Mouse (Mus musculus) liver, postnatal 0 days (tissue): ENCODE results near the gene Dnmt3c. TPM values are rescaled to one million over a fixed set of nuclear protein-coding genes. Genes with fewer than 3 reads are reported as not detected.

Experiments used
- ATAC-seq: fragments of 200-750 bp; cut with Nextera tagmentation; 2 replicates; pipeline ENCODE4 v1.8.0; 2017; ENCODE audit warnings: mild to moderate bottlenecking, moderate library complexity
- DNase-seq: peaks from one replicate; pipeline ENCODE4 v3.0.0-alpha.2; 2016
- H3K27ac ChIP-seq: fragments of 300-500 bp; sonication (generic); 2 replicates; pipeline ENCODE4 v1.5.1; 2014; ENCODE audit warnings: antibody characterized with exemption, moderate library complexity, mild to moderate bottlenecking, low read depth
- H3K27me3 ChIP-seq: fragments of 300-500 bp; sonication (generic); 2 replicates; pipeline ENCODE4 v1.6.1; 2014; ENCODE audit warnings: low read length, control low read depth, mixed read lengths; ENCODE audit not compliant: insufficient read depth
- H3K36me3 ChIP-seq: fragments of 300-500 bp; sonication (generic); replicated peaks from 2 replicates; pipeline ENCODE4 v1.6.1; 2014; ENCODE audit warnings: mild to moderate bottlenecking, control low read depth, low read length, moderate library complexity, mixed read lengths; ENCODE audit not compliant: insufficient read depth
- H3K4me1 ChIP-seq: fragments of 300-500 bp; sonication (generic); 2 replicates; pipeline ENCODE4 v1.6.1; 2014; ENCODE audit warnings: antibody characterized with exemption, mild to moderate bottlenecking, control low read depth; ENCODE audit not compliant: insufficient read depth
- H3K4me2 ChIP-seq: fragments of 300-500 bp; sonication (generic); 2 replicates; pipeline ENCODE4 v1.6.1; 2014; ENCODE audit warnings: low read depth, mild to moderate bottlenecking, low read length, moderate library complexity, mixed read lengths
- H3K4me3 ChIP-seq: fragments of 300-500 bp; sonication (generic); 2 replicates; pipeline ENCODE4 v1.5.1; 2014; ENCODE audit warnings: low read depth, low read length
- H3K9ac ChIP-seq: fragments of 300-500 bp; sonication (generic); replicated peaks from 2 replicates; pipeline ENCODE4 v1.6.1; 2014; ENCODE audit warnings: mild to moderate bottlenecking, moderate library complexity
- H3K9me3 ChIP-seq: fragments of 300-500 bp; sonication (generic); 2 replicates; pipeline ENCODE4 v1.6.1; 2016; ENCODE audit warnings: mild to moderate bottlenecking, control low read depth, low read length, mixed read lengths
- CTCF ChIP-seq: sonication (generic); IDR thresholded peaks from 2 replicates; pipeline ENCODE4 v1.5.1; 2016; ENCODE audit warnings: antibody characterized with exemption, low read depth
- EP300 ChIP-seq: IDR thresholded peaks from 2 replicates; pipeline ENCODE4 v1.6.1; 2016; ENCODE audit warnings: antibody characterized with exemption, low read depth, mild to moderate bottlenecking
- WGBS: fragments of 180-500 bp; shearing (Covaris S2); extraction: QIAGEN DNeasy Blood & Tissue Kit; methylation state at CpG from one replicate; pipeline ENCODE4 v1.1.7; 2014; ENCODE audit not compliant: insufficient replicate concordance; 5-methylcytosine and 5-hydroxymethylcytosine counted together
- polyA plus RNA-seq: library from polyadenylated mRNA; unstranded; fragments of >200 nt; fragmentation: Nextera tagmentation; extraction: Ambion mirVana; gene quantifications from 2 replicates; pipeline ENCODE4 v1.2.1, GENCODE M21; 2015

Gene Dnmt3c
- polyA plus RNA-seq, 1 experiment from 2014 or later = 0.46 TPM

DNA sequence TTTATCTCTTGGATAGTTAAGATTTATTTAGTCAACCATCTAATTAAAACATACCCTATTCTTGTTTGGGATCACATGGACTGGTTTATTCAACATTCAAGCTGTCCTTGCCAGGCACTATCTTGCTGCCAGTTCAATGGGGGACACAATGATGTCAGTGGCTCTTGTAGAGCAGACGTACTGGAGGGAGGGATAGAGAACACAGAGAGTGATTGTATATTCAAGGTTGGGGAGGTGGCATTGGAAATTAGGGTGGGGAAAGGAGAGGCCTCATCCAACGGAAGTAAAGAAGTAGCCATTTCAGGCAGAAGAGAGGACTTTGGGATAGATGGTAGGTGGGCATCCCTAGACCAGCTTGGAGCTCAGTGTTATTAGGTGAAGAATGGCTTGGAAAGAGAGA, 28.4 kb downstream of the Dnmt3c start:
- H3K9me3 ChIP-seq = no peaks in the 10 kb centered on the region
- H3K4me3 ChIP-seq = no peak overlapping the region
- ATAC-seq (peak; percentile 68), DNase-seq (no peak)
- no peak overlapping the region for H3K4me2 ChIP-seq
- no peaks in the 10 kb centered on the region for H3K27me3 ChIP-seq
- H3K9ac ChIP-seq = no peak overlapping the region
- WGBS = 57% methylated on average over 2 of the region's 2 CpGs
- H3K27ac ChIP-seq = no peak overlapping the region
- no peaks in the 10 kb centered on the region for H3K36me3 ChIP-seq
- no peaks in the 10 kb centered on the region for H3K4me1 ChIP-seq
- TF ChIP-seq EP300 (no peak), CTCF (no peak)

DNA sequence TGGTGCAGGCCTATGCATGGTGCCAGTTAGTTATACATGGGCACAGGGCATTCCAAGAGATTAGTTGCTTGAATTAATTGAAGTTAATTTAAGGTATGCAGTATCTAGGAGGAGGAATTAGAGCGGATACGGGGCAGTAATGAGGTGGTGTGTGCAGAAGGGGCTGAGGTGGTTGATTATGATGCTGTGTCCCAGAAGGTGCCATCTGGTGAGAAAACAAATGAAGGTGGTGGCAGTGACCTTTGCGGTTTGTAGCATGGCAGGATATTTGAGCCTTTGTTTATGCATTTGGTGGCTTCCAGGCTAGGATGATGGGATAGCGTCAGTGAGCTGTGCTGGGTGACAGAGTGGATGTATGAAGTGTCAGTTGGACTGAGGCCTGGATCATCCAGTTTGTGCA, 28.8 kb downstream of the Dnmt3c start:
- H3K4me2 ChIP-seq = no peak overlapping the region
- 91% methylated on average over 4 of the region's 4 CpGs for WGBS
- H3K9me3 ChIP-seq = no peaks in the 10 kb centered on the region
- no peak overlapping the region for H3K27ac ChIP-seq
- H3K36me3 ChIP-seq = no peaks in the 10 kb centered on the region
- ATAC-seq (no peak), DNase-seq (no peak)
- H3K4me1 ChIP-seq = no peaks in the 10 kb centered on the region
- no peaks in the 10 kb centered on the region for H3K27me3 ChIP-seq
- no peak overlapping the region for H3K4me3 ChIP-seq
- no peak overlapping the region for H3K9ac ChIP-seq
- no peak for TF ChIP-seq EP300
- no peak for TF ChIP-seq CTCF

DNA sequence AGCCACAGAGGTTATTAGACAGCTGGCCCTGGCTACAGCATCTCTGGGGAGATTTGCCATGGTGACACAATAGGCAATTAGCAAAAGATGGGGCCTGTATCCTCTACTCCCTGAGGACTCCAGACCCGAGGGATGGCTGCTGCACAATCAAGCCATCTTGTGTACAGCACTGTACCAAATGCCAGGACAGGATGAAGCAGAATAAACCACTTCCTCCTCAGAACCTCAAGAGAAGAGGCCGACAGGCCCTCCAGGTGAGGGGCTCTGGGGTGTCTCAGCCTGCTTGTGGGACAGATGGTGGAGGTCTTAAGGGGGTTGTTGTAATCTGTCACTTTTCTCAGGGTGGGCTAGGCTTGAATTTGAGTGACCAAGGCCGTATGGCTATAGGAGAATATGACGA, 37.6 kb downstream of the Dnmt3c start:
- no peak overlapping the region for H3K9ac ChIP-seq
- H3K4me2 ChIP-seq = no peak overlapping the region
- H3K27me3 ChIP-seq = no peaks in the 10 kb centered on the region
- DNase-seq (no peak), ATAC-seq (no peak)
- TF ChIP-seq CTCF = no peak
- TF ChIP-seq EP300 = no peak
- no peak overlapping the region for H3K27ac ChIP-seq
- no peaks in the 10 kb centered on the region for H3K9me3 ChIP-seq
- no peaks in the 10 kb centered on the region for H3K4me1 ChIP-seq
- no peaks in the 10 kb centered on the region for H3K36me3 ChIP-seq
- no peak overlapping the region for H3K4me3 ChIP-seq
- 45% methylated on average over 4 of the region's 4 CpGs for WGBS

DNA sequence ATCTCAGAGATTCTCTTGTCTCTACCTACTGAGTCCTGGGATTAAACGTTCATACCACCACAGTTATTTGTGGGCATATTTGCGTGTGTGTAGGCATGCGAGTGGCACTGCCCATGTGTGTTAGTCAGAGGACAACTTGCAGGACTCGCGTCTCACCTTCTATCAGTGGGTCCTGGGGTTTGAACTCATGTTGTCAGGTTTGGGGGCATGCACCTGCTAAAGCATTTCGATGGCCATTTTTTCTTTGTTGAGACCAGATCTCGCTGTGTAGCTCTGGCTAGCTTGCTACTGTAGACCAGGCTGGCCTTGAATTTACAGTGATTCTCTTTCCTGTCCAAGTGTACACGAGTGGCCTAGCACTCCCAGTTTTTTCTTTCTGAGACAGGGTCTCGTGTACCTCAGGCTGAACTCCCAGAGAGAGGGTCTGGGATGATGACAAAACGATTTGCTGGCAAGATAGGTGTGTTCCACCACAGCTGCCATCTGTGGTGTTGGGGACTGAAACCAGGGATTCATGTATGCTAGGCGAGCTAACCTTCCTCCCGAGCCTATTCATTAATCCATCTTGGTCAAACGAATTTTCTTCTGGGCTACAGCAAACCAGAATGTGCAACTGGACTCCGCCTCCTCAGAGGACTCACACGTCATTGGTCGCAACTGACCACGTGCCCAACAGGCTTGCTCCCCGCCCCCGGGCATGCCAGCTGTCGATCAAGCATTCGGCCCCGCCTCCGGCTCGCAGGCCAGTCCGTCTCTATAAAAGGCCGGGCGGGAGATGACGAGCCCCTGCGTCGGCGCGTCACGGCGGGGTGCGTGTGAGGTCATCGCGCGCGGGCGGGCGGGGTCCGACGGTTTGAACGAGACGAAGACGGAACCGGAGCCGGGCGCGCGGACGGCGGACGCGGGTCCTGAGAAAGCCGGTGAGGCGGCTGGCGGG, 44.3 kb downstream of the Dnmt3c start, which contains the start of gene Mapre1:
Gene Mapre1, plus strand, starts transcription at position 775 of the 937 bp plus-strand sequence.
- H3K4me3 ChIP-seq = peak within 1 kb of the TSS; percentile 82
- peak; percentile 100 for DNase-seq
- H3K36me3 ChIP-seq = 0 out of 2 replicates have a peak, but pooled peaks cover 2% of the 10 kb centered on the region
- H3K27me3 ChIP-seq = no peaks in the 10 kb centered on the region
- H3K9ac ChIP-seq = peak within 1 kb of the TSS; percentile 88
- H3K4me1 ChIP-seq = peaks cover 38% of the 10 kb centered on the region
- no peak for TF ChIP-seq CTCF
- TF ChIP-seq EP300 = no peak
- ATAC-seq = peak; percentile 98
- peak within 1 kb of the TSS; percentile 92 for H3K27ac ChIP-seq
- H3K9me3 ChIP-seq = no peaks in the 10 kb centered on the region
- WGBS = 10% methylated on average over 58 of the region's 58 CpGs
- H3K4me2 ChIP-seq = peak within 1 kb of the TSS; percentile 86

DNA sequence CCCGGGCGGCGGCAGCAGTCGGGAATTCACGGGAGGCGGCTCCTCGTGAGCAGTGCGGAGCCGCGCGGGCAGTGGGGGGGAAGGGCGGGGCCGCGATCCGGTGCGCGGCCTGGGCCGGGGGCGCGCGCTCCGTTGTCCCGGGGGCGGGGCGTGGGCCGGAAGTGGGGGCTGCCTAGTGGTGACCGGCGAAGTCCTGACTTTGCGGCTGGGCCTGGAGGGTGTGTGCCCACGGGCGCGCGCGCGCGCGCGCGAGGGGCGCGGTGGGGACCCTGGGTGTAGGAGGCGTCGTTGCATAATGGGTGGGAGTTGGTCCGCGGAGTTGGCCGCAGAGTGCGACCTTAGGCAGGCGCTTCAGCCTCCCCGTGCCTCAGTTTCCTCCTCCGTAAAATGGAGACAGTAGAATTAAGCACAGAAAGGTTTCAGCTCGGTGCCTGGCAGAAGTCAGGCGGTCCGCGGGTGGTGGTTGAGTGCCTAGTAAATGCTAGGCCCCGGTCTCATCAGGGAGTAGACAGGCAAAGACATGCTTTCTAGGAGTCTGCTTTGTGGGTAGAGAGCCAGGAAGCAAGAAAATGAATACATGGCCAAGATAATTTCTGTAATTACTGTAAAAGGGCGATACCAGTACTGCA, 45.1 kb downstream of the Dnmt3c start:
- peak overlapping the region; percentile 88 for H3K9ac ChIP-seq
- peak overlapping the region; percentile 92 for H3K27ac ChIP-seq
- peaks cover 38% of the 10 kb centered on the region for H3K4me1 ChIP-seq
- TF ChIP-seq EP300 (no peak), CTCF (no peak)
- H3K36me3 ChIP-seq = peaks cover 8% of the 10 kb centered on the region; the same call in 1 of the 2 replicates
- ATAC-seq = peak; percentile 81
- H3K9me3 ChIP-seq = no peaks in the 10 kb centered on the region
- peak overlapping the region; percentile 86 for H3K4me2 ChIP-seq
- 2% methylated on average over 53 of the region's 56 CpGs for WGBS
- no peaks in the 10 kb centered on the region for H3K27me3 ChIP-seq
- DNase-seq = no peak
- H3K4me3 ChIP-seq = peak overlapping the region; percentile 82

DNA sequence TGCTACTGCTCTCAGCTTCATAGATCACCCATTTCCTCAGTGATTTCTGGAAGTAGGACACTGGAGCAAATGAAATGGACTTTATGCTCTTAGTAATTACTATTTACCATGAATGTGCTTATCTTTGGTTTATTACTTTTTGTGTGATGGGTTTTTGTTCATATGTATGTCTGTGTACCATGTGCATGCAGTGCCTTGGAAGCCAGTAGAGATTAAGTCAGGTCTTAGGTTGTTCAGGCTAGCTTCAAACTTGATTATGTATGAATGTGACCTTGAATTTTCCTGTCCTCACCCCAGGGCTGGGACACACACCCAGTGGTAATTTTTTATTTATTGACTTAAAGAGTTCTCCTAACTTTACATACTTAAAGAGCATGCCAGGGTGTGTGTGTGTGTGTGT, 51.5 kb downstream of the Dnmt3c start:
- no peak for DNase-seq
- H3K36me3 ChIP-seq = peaks cover 22% of the 10 kb centered on the region
- no peaks in the 10 kb centered on the region for H3K9me3 ChIP-seq
- no peak overlapping the region for H3K4me3 ChIP-seq
- H3K4me1 ChIP-seq = peaks cover 23% of the 10 kb centered on the region
- no peak for TF ChIP-seq CTCF
- TF ChIP-seq EP300 = no peak
- no peak for ATAC-seq
- H3K4me2 ChIP-seq = no peak overlapping the region
- no peak overlapping the region for H3K9ac ChIP-seq
- H3K27ac ChIP-seq = no peak overlapping the region
- no peaks in the 10 kb centered on the region for H3K27me3 ChIP-seq
